Mouse (Mus musculus): Measurements from ENCODE around the gene Pkig. TPM values are rescaled to one million over a fixed set of nuclear protein-coding genes. Genes with fewer than 3 reads are reported as not detected.

Pkig gene
- total RNA-seq, 1 experiment, result 14.8 TPM

GRCm38 (mm10) chr2:163667045-163667444, 8.9 kb downstream of the Pkig start:
- no peaks in the 10 kb centered on the region for H3K9me3 ChIP-seq (ENCODE audit: control insufficient read depth, insufficient read depth, low read depth, low read length)
- no peak overlapping the region for H3K27ac ChIP-seq (ENCODE audit: insufficient read depth, low read depth, low read length, poor library complexity, severe bottlenecking)
- H3K9ac ChIP-seq (ENCODE audit: insufficient read depth, low read depth, low read length, poor library complexity, severe bottlenecking), result no peak overlapping the region
- no peak for DNase-seq (ENCODE audit: low read depth, low spot score)
- in situ Hi-C loops (cut with MboI; ENCODE audit: low sequenced_read_pairs in 2 of 2, unreplicated experiment in 2 of 2), result no loop called here
- H3K4me1 ChIP-seq (ENCODE audit: control insufficient read depth in 2 of 2, insufficient read depth in 2 of 2, low read length in 2 of 2, poor library complexity in 1 of 2), result no peaks in the 10 kb centered on the region
- TF ChIP-seq MAFK (IDR thresholded peaks at IDR 0.05; ENCODE audit: insufficient read depth, low read depth, low read length) (no peak), ZC3H11A (IDR thresholded peaks at IDR 0.05; ENCODE audit: borderline replicate concordance, low read depth, low read length) (no peak), CHD2 (IDR thresholded peaks at IDR 0.05; ENCODE audit: low read depth, low read length) (no peak), ZNF384 (IDR thresholded peaks at IDR 0.05; ENCODE audit: low read depth, low read length) (no peak), HCFC1 (IDR thresholded peaks at IDR 0.05; ENCODE audit: borderline replicate concordance, insufficient read depth, low read length) (no peak)
- H3K4me3 ChIP-seq (ENCODE audit: insufficient read depth in 1 of 2, low read depth in 1 of 2, low read length in 2 of 2, poor library complexity in 1 of 2, severe bottlenecking in 1 of 2), result no peak overlapping the region
- H3K36me3 ChIP-seq (ENCODE audit: control insufficient read depth, insufficient read depth, low read length, poor library complexity, severe bottlenecking), result no peaks in the 10 kb centered on the region

DNA sequence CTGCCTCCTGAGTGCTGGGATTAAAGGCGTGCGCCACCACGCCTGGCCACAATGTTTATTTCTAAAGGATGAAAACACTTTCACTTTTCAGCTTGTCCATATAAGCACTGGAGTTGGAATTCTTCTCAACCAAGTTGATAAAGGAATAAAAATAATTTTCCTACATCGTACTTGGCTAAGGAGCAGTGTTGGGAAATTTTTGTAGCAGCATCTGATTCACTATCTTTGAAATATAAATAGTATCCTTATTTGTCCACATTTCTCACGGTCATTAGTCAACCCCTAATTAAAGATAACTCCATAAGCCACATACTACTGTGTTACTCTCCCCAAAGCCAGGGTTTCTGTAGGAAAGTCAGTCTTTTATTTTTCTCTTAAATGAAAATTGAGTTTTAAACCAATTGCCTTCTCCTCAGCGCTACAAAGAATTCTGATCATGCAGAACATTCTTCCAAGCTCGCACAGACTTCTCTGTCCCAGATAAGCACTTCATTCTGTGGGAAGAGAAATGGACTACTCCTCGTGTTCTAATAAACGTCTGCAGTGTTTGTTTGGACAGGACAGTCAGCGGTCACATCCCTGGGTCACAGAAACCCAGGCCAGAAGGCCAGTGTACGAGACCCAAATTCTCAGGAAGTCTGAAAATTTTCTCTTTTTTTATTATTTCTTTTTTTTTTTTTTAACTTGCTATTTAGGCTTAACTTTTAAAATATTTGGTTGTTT, 12.8 kb downstream of the Pkig start:
- Histone ChIP-seq H3K4me3 (ENCODE audit: insufficient read depth in 1 of 2, low read depth in 1 of 2, low read length in 2 of 2, poor library complexity in 1 of 2, severe bottlenecking in 1 of 2) (no peak overlapping the region), H3K27ac (ENCODE audit: insufficient read depth, low read depth, low read length, poor library complexity, severe bottlenecking) (no peak overlapping the region), H3K9ac (ENCODE audit: insufficient read depth, low read depth, low read length, poor library complexity, severe bottlenecking) (no peak overlapping the region), H3K9me3 (ENCODE audit: control insufficient read depth, insufficient read depth, low read depth, low read length) (no peaks in the 10 kb centered on the region), H3K4me1 (ENCODE audit: control insufficient read depth in 2 of 2, insufficient read depth in 2 of 2, low read length in 2 of 2, poor library complexity in 1 of 2) (no peaks in the 10 kb centered on the region), H3K36me3 (ENCODE audit: control insufficient read depth, insufficient read depth, low read length, poor library complexity, severe bottlenecking) (no peaks in the 10 kb centered on the region)
- no peak for DNase-seq (ENCODE audit: low read depth, low spot score)
- TF ChIP-seq CHD2 (IDR thresholded peaks at IDR 0.05; ENCODE audit: low read depth, low read length), result no peak
- TF ChIP-seq HCFC1 (IDR thresholded peaks at IDR 0.05; ENCODE audit: borderline replicate concordance, insufficient read depth, low read length), result no peak
- TF ChIP-seq MAFK (IDR thresholded peaks at IDR 0.05; ENCODE audit: insufficient read depth, low read depth, low read length), result no peak
- no peak for TF ChIP-seq ZC3H11A (IDR thresholded peaks at IDR 0.05; ENCODE audit: borderline replicate concordance, low read depth, low read length)
- TF ChIP-seq ZNF384 (IDR thresholded peaks at IDR 0.05; ENCODE audit: low read depth, low read length), result no peak
- in situ Hi-C loops (cut with MboI; ENCODE audit: low sequenced_read_pairs in 2 of 2, unreplicated experiment in 2 of 2), result no loop called here

DNA sequence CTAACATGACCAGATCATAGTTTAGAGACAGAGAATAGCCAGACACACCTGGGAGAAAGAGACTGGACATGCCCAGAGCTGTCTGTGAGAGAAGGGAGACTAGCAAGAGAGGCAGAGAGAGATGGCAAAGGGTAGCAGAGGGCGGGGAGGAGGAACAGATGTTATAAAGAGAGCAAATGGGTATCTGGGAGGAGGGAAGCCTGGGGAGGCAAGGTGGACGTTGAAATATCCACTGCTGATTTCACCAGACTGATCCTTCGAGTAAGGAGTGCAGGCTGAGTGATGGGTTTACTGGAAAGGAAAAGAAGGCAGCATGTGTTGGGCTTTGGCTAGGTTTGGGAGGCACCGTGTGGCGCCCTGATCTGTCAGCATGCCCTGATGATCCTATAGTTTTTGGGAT, 16.2 kb downstream of the Pkig start:
- no peaks in the 10 kb centered on the region for H3K36me3 ChIP-seq (ENCODE audit: control insufficient read depth, insufficient read depth, low read length, poor library complexity, severe bottlenecking)
- no peaks in the 10 kb centered on the region for H3K4me1 ChIP-seq (ENCODE audit: control insufficient read depth in 2 of 2, insufficient read depth in 2 of 2, low read length in 2 of 2, poor library complexity in 1 of 2)
- H3K9me3 ChIP-seq (ENCODE audit: control insufficient read depth, insufficient read depth, low read depth, low read length), result no peaks in the 10 kb centered on the region
- TF ChIP-seq CHD2 (IDR thresholded peaks at IDR 0.05; ENCODE audit: low read depth, low read length), result no peak
- no peak for TF ChIP-seq HCFC1 (IDR thresholded peaks at IDR 0.05; ENCODE audit: borderline replicate concordance, insufficient read depth, low read length)
- no peak for TF ChIP-seq ZNF384 (IDR thresholded peaks at IDR 0.05; ENCODE audit: low read depth, low read length)
- in situ Hi-C loops (cut with MboI; ENCODE audit: low sequenced_read_pairs in 2 of 2, unreplicated experiment in 2 of 2), result no loop called here
- no peak overlapping the region for H3K4me3 ChIP-seq (ENCODE audit: insufficient read depth in 1 of 2, low read depth in 1 of 2, low read length in 2 of 2, poor library complexity in 1 of 2, severe bottlenecking in 1 of 2)
- H3K27ac ChIP-seq (ENCODE audit: insufficient read depth, low read depth, low read length, poor library complexity, severe bottlenecking), result no peak overlapping the region
- H3K9ac ChIP-seq (ENCODE audit: insufficient read depth, low read depth, low read length, poor library complexity, severe bottlenecking), result no peak overlapping the region
- DNase-seq (ENCODE audit: low read depth, low spot score), result no peak

- TF ChIP-seq ZC3H11A (IDR thresholded peaks at IDR 0.05; ENCODE audit: borderline replicate concordance, low read depth, low read length) (no peak), ZNF384 (IDR thresholded peaks at IDR 0.05; ENCODE audit: low read depth, low read length) (no peak), HCFC1 (IDR thresholded peaks at IDR 0.05; ENCODE audit: borderline replicate concordance, insufficient read depth, low read length) (no peak), MAFK (IDR thresholded peaks at IDR 0.05; ENCODE audit: insufficient read depth, low read depth, low read length) (no peak), CHD2 (IDR thresholded peaks at IDR 0.05; ENCODE audit: low read depth, low read length) (no peak)
- DNase-seq (ENCODE audit: low read depth, low spot score), result no peak
These were observed 17.0 kb downstream of the Pkig start for GRCm38 (mm10) chr2:163675144-163675619.

More at GRCm38 (mm10) chr2:163675144-163675619, 17.0 kb downstream of the Pkig start:
- in situ Hi-C loops (cut with MboI; ENCODE audit: low sequenced_read_pairs in 2 of 2, unreplicated experiment in 2 of 2), result no loop called here
- no peaks in the 10 kb centered on the region for H3K4me1 ChIP-seq (ENCODE audit: control insufficient read depth in 2 of 2, insufficient read depth in 2 of 2, low read length in 2 of 2, poor library complexity in 1 of 2)
- H3K36me3 ChIP-seq (ENCODE audit: control insufficient read depth, insufficient read depth, low read length, poor library complexity, severe bottlenecking), result no peaks in the 10 kb centered on the region
- H3K4me3 ChIP-seq (ENCODE audit: insufficient read depth in 1 of 2, low read depth in 1 of 2, low read length in 2 of 2, poor library complexity in 1 of 2, severe bottlenecking in 1 of 2), result no peak overlapping the region
- H3K27ac ChIP-seq (ENCODE audit: insufficient read depth, low read depth, low read length, poor library complexity, severe bottlenecking), result no peak overlapping the region
- no peaks in the 10 kb centered on the region for H3K9me3 ChIP-seq (ENCODE audit: control insufficient read depth, insufficient read depth, low read depth, low read length)
- H3K9ac ChIP-seq (ENCODE audit: insufficient read depth, low read depth, low read length, poor library complexity, severe bottlenecking), result no peak overlapping the region
